Mouse (Mus musculus) brain, embryonic 14.5 days (tissue): ENCODE data around the gene Focad.

ENCODE experiments used
- CTCF ChIP-seq: fragments of 200-500 bp; IDR thresholded peaks from 2 replicates; pipeline ENCODE4 v1.5.1; 2012; ENCODE audit warnings: inconsistent platforms, mild to moderate bottlenecking, moderate library complexity, borderline replicate concordance; ENCODE audit not compliant: insufficient read depth, insufficient read length; ENCODE audit errors: extremely low read depth
- POLR2A ChIP-seq: fragments of 200-500 bp; IDR thresholded peaks from 2 replicates; pipeline ENCODE4 v1.6.1; 2012; ENCODE audit warnings: mild to moderate bottlenecking, inconsistent platforms, borderline replicate concordance; ENCODE audit not compliant: poor library complexity, insufficient read depth, insufficient read length, severe bottlenecking; ENCODE audit errors: extremely low read depth

DNA sequence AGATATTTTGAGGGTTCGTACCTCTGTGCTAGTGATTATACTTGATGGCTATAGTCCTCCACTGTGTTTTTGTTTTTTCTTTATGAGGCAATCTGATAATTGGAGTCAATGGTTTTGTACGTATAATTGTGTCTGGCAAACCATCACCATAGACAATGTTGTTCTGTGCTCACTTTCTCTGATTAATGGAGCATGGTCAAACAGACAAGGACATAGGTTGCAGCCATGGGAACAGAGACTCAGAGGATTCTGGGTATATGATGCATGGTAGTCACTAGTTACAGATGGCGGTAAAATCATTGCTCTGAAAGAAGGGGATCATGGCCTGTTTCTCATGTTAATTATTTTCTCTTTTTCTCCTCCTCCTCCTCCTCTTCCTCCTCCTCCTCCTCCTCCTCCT lies 205.1 kb downstream of the Focad start:
- TF ChIP-seq CTCF (no peak), POLR2A (no peak)
